Mouse (Mus musculus): ENCODE data around the gene Rnpep.

GRCm38 (mm10) chr1:135224981-135225604, 58.8 kb downstream of the Rnpep start:
- TF ChIP-seq TCF12 (IDR thresholded peaks at IDR 0.05; ENCODE audit: insufficient read depth, poor library complexity, severe bottlenecking) (no peak), POLR2A (IDR thresholded peaks at IDR 0.05; ENCODE audit: insufficient read length, low read depth) (no peak), POLR2AphosphoS2 (IDR thresholded peaks at IDR 0.05; ENCODE audit: insufficient read length, low read depth) (no peak), USF1 (IDR thresholded peaks at IDR 0.05; ENCODE audit: low read depth) (no peak), CEBPB (IDR thresholded peaks at IDR 0.05; ENCODE audit: insufficient read depth, poor library complexity, severe bottlenecking) (no peak), MAX (IDR thresholded peaks at IDR 0.05; ENCODE audit: low read depth) (no peak)
